Mouse (Mus musculus): ENCODE measurements around the gene Treh. TPM values are rescaled to one million over a fixed set of nuclear protein-coding genes. Genes with fewer than 3 reads are reported as not detected.

The Treh gene
- total RNA-seq, 2 experiments from 2014 or later = not detected

GRCm38 (mm10) chr9:44713574-44713973, 40.5 kb downstream of the Treh start:
- DNase-seq (ENCODE audit: extremely low spot score in 1 of 2, low spot score in 1 of 2) = no peak

GRCm38 (mm10) chr9:44715109-44715508, 42.1 kb downstream of the Treh start:
- DNase-seq (ENCODE audit: extremely low spot score in 1 of 2, low spot score in 1 of 2) = no peak

GRCm38 (mm10) chr9:44715705-44716362, 42.8 kb downstream of the Treh start:
- no peak for DNase-seq (ENCODE audit: extremely low spot score in 1 of 2, low spot score in 1 of 2)

- DNase-seq (ENCODE audit: extremely low spot score in 1 of 2, low spot score in 1 of 2) = no peak
These were observed 44.2 kb downstream of the Treh start for GRCm38 (mm10) chr9:44716997-44717821.

- no peak for DNase-seq (ENCODE audit: extremely low spot score in 1 of 2, low spot score in 1 of 2)
These were observed 44.8 kb downstream of the Treh start for GRCm38 (mm10) chr9:44717822-44718242.

- DNase-seq (ENCODE audit: extremely low spot score in 1 of 2, low spot score in 1 of 2) = no peak
These were observed 46.1 kb downstream of the Treh start for GRCm38 (mm10) chr9:44718937-44719631.

- no peak for DNase-seq (ENCODE audit: extremely low spot score in 1 of 2, low spot score in 1 of 2)
These were observed 46.8 kb downstream of the Treh start for GRCm38 (mm10) chr9:44719632-44720357.

GRCm38 (mm10) chr9:44720358-44721153, 47.5 kb downstream of the Treh start:
- no peak for DNase-seq (ENCODE audit: extremely low spot score in 1 of 2, low spot score in 1 of 2)

GRCm38 (mm10) chr9:44721154-44721876, 48.3 kb downstream of the Treh start:
- peak; percentile 64 to 72 for DNase-seq (ENCODE audit: extremely low spot score in 1 of 2, low spot score in 1 of 2)

- DNase-seq (ENCODE audit: extremely low spot score in 1 of 2, low spot score in 1 of 2) = no peak
These were observed 48.8 kb downstream of the Treh start for GRCm38 (mm10) chr9:44721877-44722186.

- DNase-seq (ENCODE audit: extremely low spot score in 1 of 2, low spot score in 1 of 2) = no peak
These were observed 49.5 kb downstream of the Treh start for GRCm38 (mm10) chr9:44722575-44722974.

- no peak for DNase-seq (ENCODE audit: extremely low spot score in 1 of 2, low spot score in 1 of 2)
These were observed 50.0 kb downstream of the Treh start for GRCm38 (mm10) chr9:44723008-44723407.

GRCm38 (mm10) chr9:44723521-44724041, 50.5 kb downstream of the Treh start:
- DNase-seq (ENCODE audit: extremely low spot score in 1 of 2, low spot score in 1 of 2) = no peak

GRCm38 (mm10) chr9:44724223-44724622, 51.2 kb downstream of the Treh start:
- no peak for DNase-seq (ENCODE audit: extremely low spot score in 1 of 2, low spot score in 1 of 2)

GRCm38 (mm10) chr9:44724665-44725064, 51.6 kb downstream of the Treh start:
- no peak for DNase-seq (ENCODE audit: extremely low spot score in 1 of 2, low spot score in 1 of 2)

- no peak for DNase-seq (ENCODE audit: extremely low spot score in 1 of 2, low spot score in 1 of 2)
These were observed 53.6 kb downstream of the Treh start for GRCm38 (mm10) chr9:44726431-44727146.

- no peak for DNase-seq (ENCODE audit: extremely low spot score in 1 of 2, low spot score in 1 of 2)
These were observed 54.4 kb downstream of the Treh start for GRCm38 (mm10) chr9:44727441-44727840.

- no peak for DNase-seq (ENCODE audit: extremely low spot score in 1 of 2, low spot score in 1 of 2)
These were observed 59.1 kb downstream of the Treh start for GRCm38 (mm10) chr9:44732130-44732549.
